Mouse (Mus musculus): ENCODE measurements around the gene Slc25a20.

DNA sequence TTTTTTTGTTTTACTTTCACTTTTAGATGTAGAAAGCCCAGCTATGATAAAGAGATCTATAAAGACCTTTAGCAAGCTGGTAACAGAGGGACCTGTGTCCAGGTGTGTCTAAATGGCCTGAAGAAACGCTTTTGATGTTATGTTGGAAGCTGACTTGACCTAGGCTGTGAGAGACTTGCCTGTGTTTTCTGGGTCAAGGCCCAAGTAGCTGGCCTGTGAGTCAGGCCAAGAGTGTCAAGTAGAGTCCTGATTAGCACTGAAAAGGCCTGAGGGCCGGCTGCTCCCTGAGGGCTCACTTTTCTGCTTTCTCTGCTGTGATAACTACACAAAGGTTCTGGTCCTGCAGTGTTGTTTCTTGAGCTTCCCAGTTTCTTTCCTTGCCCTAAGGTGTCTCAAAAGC lies 25.8 kb downstream of the Slc25a20 start:
- no peak for TF ChIP-seq CTCF (IDR thresholded peaks at IDR 0.05; ENCODE audit: low read depth, low read length)
- no peak for TF ChIP-seq POLR2A (IDR thresholded peaks at IDR 0.05; ENCODE audit: insufficient read depth, low read length)
- TF ChIP-seq EP300 (IDR thresholded peaks at IDR 0.05; ENCODE audit: insufficient read depth, low read depth, low read length), result no peak
